Mouse (Mus musculus) lung, adult 2 months (tissue): Measurements from ENCODE around the gene Lrrc51.

ENCODE experiments used
- CTCF ChIP-seq: fragments of 200-500 bp; IDR thresholded peaks from 2 replicates; pipeline ENCODE4 v1.5.1; 2011; ENCODE audit warnings: mild to moderate bottlenecking, low read length, control low read depth; ENCODE audit not compliant: insufficient read depth
- POLR2A ChIP-seq: fragments of 200-500 bp; IDR thresholded peaks from 2 replicates; pipeline ENCODE4 v1.6.1; 2011; ENCODE audit warnings: low read depth, mild to moderate bottlenecking, control low read depth, low read length, borderline replicate concordance; ENCODE audit errors: extremely low read depth

GRCm38 (mm10) chr7:101954163-101954562 is 20.5 kb upstream of the Lrrc51 start:
- TF ChIP-seq CTCF: no peak
- no peak for TF ChIP-seq POLR2A
